Mouse (Mus musculus) thymus, adult 18-20 months (tissue): Measurements from ENCODE around the gene B3galt1.

Experiments
- DNase-seq, 2 experiments: peaks; one replicate each; pipeline ENCODE4 v3.0.0; 2022; ENCODE audit warnings: mixed read lengths in 2 of 2

The B3galt1 gene

DNA sequence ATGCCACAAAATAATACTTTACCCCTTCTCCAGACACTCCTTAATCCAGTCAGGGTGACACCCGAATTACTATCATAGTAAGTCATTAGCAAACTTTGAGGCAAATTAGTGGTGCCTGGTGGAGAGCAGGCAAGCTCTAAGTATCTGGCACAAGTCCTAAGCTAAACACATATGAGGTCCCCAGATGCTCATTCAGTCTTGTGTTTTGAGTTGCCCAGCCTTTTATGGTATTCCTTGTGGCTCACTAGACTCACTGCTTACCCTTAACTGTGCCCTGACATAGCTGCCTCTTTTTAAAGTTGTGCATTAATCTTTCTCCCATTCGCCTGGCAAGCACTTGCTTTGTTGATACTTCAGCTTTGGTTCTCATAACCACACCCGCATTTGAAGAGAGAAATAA is 382.7 kb downstream of the B3galt1 start:
- DNase-seq: no peak

DNA sequence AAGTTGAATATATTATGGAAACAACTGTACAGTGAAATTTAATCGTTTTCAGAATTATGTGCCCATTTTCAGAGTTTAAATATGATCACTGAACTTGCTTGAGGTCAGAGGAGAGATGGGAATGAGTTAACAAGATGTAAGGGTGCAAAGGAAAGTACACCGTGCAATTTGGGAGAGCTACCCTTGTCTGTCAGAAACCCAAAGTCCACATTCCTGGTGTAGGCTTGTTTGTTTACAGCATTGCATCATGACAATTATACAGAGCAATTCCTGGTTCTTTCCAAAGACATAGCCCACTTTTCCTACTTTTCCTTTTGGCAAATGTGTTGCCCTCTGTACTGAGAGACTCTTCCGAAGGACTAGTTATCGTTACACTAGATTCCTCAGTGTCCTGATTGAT is 390.5 kb downstream of the B3galt1 start:
- no peak for DNase-seq

DNA sequence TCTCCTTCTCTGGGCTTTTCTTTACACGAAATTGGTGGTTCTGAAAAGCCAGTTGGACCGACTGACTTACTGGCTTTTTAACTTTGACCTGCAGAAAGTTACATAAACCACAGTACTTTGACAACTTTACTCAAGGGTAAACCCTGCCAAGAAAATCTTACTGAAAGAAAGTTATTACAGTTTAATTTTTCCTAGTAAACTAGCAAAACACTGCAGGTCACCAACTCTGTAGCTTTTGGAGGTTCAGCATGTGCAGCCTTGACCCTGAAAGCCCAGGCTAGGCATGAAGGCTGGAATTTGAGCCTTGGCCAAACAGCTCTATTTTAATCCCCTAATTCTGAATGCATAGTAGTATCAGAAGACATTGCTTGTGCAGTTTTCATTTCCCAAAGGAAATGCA is 391.9 kb downstream of the B3galt1 start:
- DNase-seq: no peak

DNA sequence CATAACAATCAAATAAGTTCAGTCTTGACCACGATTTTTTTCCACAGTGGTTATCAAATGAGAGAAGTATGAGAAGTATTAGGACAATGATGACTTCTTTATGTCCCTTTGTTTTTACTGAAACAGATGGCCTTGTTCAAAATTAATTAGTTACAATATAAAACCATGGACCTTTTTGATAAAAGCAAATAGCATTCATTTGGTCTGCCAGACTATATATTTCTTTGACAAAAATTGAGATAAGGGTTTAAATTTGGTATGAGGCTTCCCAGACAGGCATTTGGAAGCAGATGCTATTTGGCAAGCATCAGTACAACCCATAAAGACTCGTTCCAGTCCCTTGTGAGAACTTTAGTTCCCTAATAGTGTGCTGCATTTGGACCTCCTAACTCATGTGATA is 395.0 kb downstream of the B3galt1 start:
- no peak for DNase-seq

DNA sequence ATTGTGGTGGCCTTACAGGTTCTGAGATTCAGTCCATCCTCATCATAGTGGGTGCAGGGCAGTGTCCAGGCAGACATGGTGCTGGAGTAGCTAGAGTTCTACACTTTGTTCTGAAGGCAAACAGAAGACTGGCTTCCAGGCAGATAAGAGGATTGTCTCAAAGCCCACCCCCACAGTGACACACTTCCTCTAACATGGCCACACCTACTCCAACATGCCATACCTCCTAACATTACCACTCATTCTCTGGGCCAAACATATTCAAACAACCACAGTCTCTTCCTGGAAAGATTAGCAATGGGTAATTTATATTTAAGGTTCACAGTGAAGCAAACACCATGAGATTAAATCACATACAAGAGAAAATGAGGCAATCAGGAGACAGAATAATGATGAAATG is 403.1 kb downstream of the B3galt1 start:
- DNase-seq: no peak

DNA sequence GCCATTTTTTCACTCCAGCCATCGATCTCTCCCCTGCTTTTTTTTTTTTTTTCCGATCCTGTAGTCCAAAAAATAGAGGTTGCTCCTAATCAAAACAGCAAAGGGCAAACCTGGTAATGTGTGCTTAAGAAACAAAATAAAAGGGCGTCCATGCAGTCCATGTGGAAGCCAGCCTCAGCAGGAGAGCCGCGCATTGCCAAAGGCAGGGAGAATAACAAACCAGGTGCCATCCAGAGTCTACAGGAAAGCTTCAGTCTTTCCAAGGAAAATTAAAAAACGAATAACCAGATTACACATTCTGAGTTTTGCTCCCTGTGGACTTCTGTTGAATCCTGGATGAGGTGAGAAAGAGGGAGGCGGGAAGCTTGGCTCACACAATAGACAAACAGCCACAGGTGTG is 405.4 kb downstream of the B3galt1 start:
- DNase-seq: no peak

DNA sequence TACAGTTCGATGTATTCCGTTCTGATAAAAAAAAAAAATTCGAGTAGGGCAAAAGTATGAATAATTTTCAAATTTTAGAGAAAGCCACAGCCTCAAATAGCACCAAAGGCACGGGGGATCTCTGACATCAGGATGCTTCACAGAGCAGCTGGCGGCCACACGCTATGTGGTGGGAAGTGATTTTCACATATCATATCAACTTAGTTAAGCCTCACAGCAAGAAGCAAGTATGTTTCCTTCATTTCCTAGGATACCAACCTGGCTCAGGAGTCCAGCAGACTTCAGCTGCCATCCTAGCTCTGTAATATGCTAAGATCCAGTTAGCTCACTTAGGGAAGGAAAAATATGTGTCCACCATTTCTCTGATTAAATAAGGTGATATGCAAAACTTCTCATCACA is 405.9 kb downstream of the B3galt1 start:
- DNase-seq: no peak

DNA sequence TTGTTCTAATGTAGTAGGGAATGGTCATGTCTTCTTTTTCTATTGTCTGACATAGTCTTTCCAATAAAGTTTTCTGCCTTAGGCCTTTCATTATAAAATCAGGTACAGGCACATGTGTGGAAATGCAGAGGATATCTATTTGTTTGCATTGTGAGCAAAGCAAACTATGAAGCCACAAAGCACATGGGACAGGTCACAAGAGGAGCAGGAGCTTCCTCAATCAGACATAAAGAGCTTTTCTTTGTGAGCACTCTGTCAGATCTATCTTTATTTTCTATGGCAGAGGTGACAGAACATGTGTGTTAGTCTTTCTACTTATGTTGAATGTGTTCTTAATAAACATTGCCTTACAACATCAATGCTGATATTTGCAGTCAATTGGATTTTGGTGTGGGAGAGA is 410.1 kb downstream of the B3galt1 start:
- no peak for DNase-seq

DNA sequence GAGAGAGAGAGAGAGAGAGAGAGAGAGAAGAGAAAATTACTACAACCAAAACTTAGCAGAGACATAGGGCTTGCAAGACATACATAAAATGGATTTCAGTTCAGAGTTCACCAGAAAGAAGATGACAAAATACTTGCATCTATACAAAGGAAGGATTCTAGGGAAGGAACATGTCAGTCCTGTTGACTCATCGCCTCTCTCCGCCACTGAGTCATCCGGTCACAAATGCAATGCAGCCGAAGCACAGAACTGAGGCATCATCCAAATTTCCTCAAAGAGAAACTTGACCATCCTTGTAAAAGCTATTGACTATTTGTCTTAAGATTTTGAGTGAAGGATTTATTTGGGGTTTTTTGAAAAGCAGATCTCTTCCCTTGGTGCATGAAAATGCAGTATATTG is 410.8 kb downstream of the B3galt1 start:
- DNase-seq: no peak

DNA sequence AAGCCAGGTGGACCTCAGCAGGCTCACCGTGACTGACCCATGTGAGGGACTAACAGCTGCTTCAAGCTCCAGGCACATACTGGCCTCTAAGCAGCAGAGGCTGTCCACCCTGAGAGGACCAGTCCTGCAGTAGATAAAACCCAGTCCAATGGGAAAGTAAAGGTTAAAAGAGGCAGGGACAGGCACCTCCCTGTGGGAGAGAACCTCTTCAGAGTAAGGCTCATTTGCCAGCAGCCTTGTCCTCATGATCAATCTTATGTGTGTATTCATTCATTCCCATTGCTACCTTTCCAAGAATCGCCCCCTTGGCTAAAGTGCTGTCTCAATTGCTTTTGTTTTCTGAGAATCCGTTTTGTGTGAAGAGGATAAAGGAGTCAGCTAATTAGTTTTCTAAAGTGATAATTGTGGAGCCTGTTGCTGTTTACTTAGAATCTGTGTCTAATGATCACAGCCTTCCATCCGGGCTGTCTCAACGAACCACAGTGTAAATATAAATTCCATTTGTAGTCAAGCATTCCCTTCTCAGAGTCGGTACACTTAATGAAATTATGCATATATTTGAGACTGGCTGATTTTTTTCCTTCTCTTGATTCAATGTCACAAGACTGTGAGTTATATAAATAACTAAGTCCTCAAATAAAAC is 412.1 kb downstream of the B3galt1 start:
- DNase-seq: no peak

DNA sequence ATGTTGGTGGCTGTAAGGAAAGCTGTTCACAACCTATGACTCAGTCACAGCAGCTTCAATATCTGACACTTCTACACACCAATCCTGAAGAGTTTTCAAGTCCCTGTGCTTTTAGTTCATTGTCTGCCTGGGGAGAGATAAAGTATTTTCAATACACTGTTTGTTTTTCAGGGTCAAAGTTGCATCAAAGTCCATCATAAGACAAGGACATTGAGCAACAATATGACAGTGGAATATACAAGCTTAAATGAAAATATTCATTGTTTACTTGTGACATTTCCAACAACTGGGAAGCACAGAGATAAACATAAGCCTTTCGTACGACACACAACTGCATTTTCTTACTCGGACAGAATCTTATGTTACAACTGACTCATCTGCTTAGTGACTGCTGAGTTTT is 417.9 kb downstream of the B3galt1 start:
- DNase-seq: no peak

DNA sequence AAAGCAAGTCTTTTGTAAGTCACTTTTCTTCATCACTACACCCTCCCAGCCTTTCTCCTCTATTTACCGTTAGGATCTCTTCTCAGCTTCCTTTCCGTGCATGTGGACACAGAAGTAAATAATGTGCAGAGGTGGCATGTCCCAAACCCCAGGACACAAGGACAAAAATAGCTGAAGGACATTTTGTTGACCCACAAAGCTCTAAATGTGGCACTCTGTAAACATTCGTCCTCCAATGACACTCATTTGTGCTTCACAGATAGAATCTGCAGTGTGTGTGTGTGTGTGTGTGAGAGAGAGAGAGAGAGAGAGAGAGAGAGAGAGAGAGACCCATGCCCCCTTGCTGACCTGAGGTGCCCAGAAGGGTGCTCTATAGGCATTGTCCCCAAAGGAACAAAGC is 419.5 kb downstream of the B3galt1 start:
- no peak for DNase-seq

DNA sequence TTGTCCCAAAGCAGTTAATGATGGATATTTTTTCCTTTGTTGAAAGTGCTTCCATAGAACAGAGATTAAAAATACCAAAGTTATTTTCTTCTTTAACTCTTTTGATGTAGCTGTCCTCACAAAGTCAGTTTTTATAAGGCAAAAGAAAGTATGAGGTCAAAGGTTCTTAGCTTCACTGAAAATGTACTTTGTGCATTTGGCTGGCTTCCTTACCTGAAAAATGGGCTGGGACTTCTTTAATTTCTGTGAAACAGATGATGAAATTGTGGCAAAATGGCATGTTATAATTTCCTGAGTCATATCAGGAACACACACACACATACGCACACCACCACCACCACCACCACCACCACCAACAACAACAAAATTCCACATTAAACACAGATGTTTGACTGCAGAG is 427.8 kb downstream of the B3galt1 start:
- no peak for DNase-seq

DNA sequence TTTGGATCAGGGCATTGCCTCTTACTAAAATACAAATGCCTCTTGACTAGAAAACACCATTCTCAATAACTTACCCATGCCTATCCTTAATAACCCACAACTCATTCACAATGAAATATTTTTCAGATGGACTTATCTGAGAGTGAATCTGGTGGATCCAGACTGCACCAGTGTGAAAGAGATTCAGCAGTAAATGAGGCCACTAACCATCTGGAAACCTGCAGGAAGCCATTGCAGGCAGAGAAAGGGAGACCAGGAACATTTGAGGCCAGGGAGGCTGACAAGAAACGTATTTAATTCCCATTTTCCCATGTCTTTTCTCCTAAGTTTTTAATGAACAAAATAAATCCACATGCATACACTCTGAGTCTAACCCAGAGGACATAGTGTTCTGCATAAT is 437.4 kb downstream of the B3galt1 start:
- no peak for DNase-seq

DNA sequence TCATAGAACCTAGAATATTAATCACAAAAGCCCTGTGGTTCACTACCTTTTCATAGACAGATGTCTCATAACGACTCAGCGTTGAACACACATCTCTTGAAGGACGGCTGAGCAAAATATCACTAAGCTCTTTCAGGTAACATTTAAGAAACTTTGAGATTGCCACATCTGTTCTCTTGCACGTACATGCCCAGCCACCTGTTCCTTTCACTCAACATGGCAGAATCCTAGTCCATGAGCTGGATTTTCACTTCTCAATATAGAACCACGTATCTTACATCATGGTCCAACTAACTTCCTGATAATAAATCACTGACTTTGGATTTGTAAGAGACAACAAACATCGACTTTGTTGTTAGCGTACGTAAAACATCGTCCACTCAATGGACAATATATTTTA is 439.5 kb downstream of the B3galt1 start:
- DNase-seq: no peak

DNA sequence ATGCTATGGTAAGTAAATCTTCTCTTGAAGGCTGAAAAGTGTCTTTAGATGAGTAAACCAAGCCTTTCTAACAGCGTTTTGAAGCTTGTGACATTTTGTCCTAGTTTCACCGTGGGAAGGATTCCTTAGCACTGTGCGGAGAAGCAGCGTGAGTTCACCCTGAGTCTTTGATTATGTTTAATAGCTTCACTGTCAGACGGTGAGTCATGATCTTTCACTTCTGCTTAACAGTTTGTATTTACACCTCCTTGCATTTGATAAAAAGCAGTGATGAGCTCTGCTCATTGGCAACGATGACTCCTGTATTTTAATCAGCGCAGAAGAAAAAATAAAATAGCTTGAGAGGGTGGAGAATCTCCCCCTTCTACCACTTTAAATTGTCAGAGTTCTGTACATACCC is 440.0 kb downstream of the B3galt1 start:
- DNase-seq: no peak

DNA sequence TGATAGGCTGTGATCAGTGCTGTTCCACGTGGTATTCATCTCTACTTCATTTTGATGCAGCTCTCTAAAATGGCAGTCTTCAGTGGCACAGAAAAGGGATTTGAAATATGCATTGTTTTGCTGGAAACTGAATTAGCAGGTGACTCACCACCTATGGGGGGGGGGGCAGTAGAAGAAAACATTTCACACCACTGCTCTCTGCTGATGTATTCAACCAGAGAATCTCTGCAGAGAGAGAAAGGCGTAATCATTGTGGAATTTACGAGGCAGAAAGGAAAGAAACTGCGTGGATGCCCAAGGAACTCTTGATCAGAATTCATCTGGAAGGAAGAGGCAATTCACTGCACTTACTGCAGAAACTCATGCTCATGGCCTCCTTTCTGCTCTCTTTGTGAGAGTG is 445.7 kb downstream of the B3galt1 start:
- no peak for DNase-seq

DNA sequence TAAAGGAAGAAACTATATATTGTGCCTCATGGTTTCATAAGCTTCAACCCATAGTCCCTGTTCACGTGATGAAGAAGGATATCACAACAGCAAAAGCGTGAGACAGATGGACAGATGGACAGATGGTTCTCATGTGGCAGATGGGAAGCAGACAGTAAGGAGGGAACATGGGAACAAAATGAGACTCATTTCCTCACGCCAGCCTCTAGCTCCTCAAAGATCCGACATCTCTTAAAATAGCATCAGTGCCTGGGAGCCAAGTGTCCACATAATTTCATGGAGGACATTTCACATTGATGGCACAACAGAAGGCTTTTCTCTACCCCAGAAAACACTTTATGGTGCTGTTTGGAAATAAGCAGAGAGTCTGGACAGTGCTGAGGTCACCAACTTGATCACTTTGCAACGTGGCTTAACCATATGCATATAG is 454.6 kb downstream of the B3galt1 start:
- DNase-seq: no peak

DNA sequence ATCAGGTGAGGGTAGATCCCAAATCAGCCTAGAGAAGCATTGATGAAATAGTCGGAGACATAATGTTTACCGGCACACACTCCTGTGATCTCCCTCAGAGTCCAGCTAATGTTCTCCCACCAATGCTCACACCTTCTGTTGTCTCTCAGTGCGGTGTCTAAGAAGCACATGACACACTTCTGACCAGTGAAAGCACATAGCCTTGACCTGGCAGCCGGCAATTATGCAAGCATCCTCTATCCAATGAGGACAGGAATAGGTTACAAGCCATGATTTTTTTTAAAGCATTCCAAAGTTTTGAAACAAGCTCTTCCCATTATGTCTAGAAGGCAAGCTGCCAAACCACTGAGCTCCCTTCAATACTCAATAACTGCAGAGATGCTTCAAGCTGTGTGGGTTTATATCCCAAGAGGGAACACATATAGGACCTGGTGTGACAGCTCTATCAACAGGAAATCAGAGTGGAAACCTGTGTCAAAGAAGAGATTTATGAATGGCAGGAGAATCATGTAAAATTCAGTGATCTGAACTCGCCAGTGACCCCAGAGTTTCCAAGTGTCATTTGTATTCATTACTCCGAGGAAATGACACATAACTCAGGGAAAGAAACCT is 456.0 kb downstream of the B3galt1 start:
- DNase-seq: no peak

DNA sequence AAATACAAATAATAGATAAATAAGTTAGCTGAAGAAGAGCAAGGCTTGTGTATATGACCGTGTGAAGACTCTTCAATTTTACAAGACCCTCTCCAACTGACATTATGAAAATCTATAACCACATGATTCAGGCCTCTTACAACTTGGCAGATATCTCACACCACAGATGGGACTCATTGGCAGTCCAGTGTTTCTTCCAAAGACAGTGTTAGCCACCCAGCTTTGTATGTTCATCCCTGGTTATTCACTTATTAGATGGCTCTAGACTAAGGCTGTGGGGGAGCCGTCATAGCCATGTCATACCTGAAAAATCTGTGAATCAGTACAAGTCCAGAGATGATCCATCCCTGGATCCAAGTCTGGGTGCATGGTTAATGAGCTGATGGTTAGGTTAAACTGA is 463.1 kb downstream of the B3galt1 start:
- DNase-seq: no peak

DNA sequence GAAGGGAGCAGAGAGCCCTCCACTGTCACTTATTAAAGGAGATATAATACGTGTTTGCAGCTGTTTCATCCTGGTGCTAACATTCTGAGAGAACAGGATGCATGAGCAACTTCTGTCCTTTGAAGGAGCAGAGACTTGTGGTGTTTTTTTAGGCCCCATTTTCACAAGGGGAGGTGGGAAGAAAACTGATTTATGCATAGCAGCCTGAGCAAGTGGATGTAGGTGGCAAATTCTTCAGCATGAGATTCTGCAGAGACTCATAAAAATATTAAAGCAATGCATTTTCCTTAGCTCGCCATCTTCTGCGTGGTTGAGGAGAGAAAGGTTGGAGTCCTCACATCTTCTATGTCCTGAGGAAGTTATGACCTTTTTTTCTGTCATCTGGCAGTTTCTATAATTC is 469.0 kb downstream of the B3galt1 start:
- DNase-seq: no peak

DNA sequence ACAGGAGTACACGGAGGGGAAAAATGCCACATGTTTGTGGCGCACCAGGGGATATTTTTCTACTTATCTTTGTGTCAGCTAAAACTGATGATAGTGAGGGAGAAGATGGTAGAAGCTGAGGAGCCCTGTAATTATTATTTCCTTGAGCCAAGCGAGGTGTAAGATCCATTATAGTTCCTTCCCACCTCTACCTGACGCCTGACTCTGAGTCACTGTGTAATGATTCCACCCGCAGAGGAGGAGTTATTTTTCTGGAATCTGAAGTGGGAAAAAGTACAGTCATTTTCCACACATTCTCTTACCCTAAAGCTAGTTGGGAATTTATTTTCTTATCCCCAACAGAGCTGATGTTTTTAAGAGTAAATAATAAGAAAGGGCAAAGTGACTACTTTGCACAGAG is 475.1 kb downstream of the B3galt1 start:
- no peak for DNase-seq

DNA sequence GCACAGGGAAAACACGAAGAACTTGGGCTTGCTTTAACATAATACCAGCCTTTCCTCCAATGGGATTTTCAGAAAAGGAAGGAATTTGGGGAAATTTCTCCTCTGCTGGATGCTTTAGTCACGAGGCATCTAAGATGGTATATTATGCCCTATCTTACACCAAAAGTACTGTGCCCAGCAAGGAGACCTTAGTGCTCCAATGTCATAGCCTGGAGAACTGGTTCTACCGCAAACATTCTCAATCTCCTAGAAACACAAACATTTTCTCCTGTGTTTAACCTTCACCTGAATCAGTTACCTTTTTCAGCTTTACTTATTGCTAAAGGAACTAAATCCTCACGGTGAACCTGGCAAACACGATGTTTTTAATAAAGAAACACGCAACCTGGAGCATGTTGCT is 486.8 kb downstream of the B3galt1 start:
- DNase-seq: no peak

DNA sequence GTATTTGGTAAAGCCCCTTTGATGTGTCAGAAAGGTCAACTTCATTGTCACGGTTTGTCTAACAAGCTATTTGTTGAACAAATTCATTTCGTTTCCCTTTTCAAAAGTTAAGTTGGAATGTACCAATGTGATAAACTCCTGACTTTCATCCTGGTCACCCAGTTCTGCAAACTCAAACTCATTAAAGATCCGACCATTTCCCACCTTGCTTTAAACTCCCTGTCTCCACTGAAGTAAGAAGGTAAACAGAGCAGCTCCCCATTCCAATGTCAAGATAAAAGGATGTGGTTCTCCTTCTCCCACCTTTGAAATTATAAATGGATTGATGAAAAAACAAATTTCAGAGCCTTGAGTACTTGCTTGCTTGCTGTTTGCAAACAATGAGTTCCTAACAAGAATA is 487.6 kb downstream of the B3galt1 start:
- no peak for DNase-seq

DNA sequence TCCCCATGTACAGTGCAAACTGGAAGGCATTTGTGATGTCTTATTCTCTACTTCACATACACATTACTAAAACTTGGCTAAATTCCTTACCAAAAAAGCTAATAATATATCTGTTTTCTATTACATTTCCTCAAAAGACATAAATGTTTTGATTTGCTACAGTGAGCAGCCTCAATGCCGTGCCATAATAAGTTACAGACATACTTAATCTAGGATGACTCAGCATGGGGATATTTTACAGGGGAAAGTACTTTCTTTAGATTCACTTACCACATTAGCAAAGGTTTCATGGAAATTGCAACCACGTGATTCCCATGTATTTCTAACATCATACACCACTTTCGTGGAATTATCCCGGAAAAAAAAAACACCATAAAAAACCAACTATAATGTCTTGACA is 495.7 kb downstream of the B3galt1 start:
- DNase-seq: no peak
